Mouse (Mus musculus) testis, postnatal 14 days (tissue): ENCODE measurements around the gene Gng12.
"Not testable (repeated sequence)": the region's sequence is repeated elsewhere in the genome, so short reads cannot be mapped to it uniquely, and the experiment has no call there.

Experiments
- DNase-seq: peaks from one replicate; pipeline ENCODE4 v3.0.0; 2021; ENCODE audit warnings: low spot score

Gng12 gene

GRCm38 (mm10) chr6:66992232-66992631 is 96.0 kb downstream of the Gng12 start:
- DNase-seq, result no peak

- no peak for DNase-seq
Measured at GRCm38 (mm10) chr6:66992786-66993185, 96.6 kb downstream of the Gng12 start.

- no peak for DNase-seq
Measured at GRCm38 (mm10) chr6:66994981-66995380, 98.8 kb downstream of the Gng12 start.

DNA sequence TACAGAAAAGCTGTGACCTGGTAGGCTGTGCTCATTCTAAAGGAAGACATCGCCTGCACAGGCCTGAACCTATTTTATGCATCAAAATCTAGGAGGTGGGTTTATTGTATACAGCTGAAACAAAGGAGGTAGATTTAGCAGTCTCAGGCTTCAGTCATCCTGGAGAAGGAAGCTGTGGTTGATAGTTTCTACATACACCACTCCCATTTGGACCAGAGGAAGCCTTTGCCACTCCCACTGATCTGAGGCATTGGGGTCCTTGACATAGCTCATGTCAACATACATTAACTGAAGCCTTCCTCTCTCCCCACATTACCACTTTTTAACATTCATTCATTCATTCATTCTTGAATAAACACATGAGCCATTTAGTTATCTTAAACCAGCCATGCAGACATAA is 99.6 kb downstream of the Gng12 start:
- no peak for DNase-seq

GRCm38 (mm10) chr6:66996257-66996656 is 100.1 kb downstream of the Gng12 start:
- DNase-seq, result no peak

- DNase-seq, result no peak
Measured at GRCm38 (mm10) chr6:66998645-66999044, 102.4 kb downstream of the Gng12 start.

- no peak for DNase-seq
Measured at GRCm38 (mm10) chr6:66999800-67000199, 103.6 kb downstream of the Gng12 start.

GRCm38 (mm10) chr6:67009888-67010287 is 113.7 kb downstream of the Gng12 start:
- no peak for DNase-seq

GRCm38 (mm10) chr6:67010370-67011216 is 114.4 kb downstream of the Gng12 start:
- DNase-seq, result no peak

DNA sequence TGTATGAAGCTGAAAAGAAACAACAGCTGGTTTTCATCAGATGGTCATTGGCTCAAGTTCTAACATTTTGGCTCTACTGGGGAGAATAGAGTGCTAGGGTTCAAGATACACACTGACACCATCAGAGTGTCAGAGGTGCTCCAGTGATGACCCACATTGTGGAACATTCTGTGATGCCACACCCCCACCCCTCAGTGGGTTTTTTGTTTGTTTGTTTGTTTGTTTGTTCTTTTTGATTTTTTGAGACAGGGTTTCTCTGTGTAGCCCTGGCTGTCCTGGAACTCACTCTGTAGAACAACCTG is 115.0 kb downstream of the Gng12 start:
- no peak for DNase-seq

DNA sequence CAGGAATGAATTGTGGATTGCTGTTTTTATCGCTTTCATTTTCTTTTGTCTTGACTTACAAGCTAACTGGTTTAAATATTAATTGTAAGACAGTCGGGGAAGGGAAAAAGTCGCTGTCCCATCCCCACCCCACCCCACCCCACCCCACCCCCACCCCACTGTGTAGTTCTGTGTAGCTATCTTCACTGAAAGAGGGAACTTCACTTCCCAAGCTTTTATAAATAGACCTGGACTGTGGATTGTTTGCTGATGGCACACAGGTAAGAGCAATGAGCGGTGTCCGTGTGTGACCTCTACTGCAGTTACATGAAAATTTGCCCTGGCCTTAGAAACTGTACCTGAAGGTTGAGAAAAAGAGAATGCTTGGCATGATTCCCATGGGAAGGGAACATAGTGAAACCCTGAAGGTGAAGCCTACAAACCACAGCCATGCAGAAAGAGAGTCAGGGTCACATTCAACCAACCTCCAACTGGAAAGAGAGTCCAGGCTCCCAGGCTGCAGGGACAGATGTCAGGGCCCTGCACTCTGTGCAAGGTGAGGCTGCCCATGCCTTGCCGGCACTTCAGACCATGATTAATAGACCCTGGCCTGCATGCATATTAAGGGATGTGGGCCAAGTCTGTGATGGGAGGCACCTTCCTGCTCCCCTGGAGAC is 117.2 kb downstream of the Gng12 start:
- no peak for DNase-seq

GRCm38 (mm10) chr6:67013949-67014678 is 117.9 kb downstream of the Gng12 start:
- no peak for DNase-seq

- DNase-seq, result no peak
Measured at GRCm38 (mm10) chr6:67014679-67015075, 118.5 kb downstream of the Gng12 start.

GRCm38 (mm10) chr6:67015739-67016519 is 119.7 kb downstream of the Gng12 start:
- DNase-seq, result no peak

GRCm38 (mm10) chr6:67016520-67017111 is 120.4 kb downstream of the Gng12 start:
- DNase-seq, result no peak

DNA sequence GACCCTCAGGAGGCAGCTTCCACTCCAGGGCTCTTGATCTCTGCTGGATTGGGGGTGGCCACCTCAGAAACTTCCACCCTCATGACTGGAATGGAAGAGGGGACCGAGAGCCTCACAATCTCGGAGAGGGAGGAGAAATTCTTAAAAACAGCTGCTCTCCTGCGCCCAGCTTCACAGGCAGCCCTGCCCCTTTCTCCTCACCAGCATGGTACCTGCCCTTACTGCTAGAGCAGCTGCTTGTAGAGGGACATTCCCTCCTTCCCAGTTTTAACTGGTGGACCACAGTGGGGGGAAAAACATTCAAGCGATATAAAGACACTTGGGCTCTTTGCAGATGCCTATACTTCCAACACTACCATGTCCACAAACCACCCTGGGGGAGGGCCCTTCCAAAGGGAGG is 122.2 kb downstream of the Gng12 start:
- DNase-seq, result no peak

DNA sequence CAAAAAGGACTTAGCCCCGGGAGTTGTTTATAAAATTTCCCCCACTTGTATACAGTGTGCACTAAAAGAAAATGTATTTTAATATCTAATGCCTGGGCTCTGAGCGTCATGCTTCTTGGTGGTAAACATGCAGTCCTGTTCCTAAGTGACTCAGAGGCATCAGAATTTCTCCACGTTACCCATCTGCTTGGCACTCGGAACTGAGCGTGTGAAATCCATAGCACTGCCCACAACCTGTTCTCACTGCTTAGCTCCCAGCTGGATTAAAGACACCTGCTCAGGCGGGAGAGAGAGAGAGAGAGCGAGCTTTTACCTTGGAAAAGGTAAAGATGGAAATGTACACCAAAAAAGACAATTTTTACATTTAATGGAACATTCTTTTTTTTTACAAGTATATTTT is 122.8 kb downstream of the Gng12 start:
- DNase-seq, result not testable (repeated sequence)

GRCm38 (mm10) chr6:67021308-67021707 is 125.1 kb downstream of the Gng12 start:
- DNase-seq, result no peak

DNA sequence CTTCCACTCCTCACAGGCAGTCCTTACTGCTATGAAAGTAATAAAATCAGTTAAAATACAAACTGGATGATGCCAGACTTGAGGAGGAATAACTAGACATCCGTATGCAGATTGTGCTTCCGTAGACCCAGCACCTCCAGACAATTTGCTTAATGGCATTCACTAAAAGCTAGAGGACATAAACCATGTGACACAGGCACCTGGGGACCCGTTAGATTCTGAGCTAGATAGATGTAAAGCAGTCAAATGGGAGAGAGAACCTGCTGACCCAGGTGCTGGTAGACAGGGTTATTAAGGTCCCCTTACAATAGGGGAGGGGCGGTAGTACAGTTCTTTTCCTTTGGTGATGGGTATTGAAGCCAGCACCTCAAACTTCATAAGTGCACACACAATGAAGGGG is 127.5 kb downstream of the Gng12 start:
- DNase-seq, result no peak

DNA sequence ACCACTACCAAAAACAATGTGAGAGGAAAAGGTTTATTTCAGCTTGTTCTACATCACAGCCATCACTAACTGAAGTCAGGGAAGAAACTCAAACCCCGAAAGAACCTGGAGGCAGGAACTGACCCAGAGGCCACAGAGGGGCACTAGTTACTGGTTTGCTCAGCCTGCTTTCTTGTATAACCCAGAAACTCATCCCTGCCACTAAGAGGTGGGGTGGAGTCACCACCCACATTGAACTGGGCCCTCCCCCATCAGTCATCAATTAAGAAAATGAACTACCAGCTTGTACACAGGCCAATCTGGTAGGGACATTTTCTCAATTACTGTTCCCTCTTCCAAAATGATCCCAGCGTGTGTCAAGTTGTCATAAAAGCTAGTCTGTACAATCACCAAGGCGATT is 130.5 kb downstream of the Gng12 start:
- DNase-seq, result no peak

DNA sequence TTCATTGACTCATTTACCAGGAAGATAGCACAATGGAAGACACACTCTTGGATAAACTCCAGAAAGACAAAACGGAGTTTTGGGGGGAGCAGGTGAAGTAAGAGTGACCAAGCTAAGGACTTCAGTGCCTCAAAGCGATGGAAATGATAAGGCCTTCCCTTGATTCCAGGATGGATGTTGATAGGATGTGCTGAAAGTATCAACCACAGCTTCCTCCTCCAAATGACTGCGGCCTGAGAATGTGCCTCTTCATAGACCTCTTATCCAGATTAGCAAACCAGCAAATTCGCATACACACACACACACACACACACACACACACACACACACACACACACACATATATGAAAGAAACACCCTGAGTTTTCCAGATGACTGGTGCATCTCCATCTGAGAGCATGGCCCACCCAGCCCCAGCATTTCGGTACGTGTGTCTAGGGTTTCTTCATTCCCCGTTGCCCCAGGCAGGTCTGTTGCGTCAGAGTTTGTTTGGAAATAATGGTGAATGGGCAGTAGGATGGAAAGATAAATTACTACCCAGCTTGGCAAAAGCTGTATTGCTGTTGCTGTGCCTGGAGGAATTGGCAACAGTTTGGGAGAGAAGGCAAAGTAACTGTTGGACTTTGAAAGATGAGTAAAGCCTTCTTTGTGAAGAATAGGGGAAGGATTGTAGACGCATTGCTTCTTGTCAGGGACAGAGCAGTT is 131.4 kb downstream of the Gng12 start:
- DNase-seq, result no peak
